Mouse (Mus musculus) left cerebral cortex, postnatal 14 days (tissue): ENCODE measurements around the gene Gm13288. TPM values are rescaled to one million over a fixed set of nuclear protein-coding genes. Genes with fewer than 3 reads are reported as not detected.
A peak's percentile ranks its signal among the peaks of the same experiment; 100 is the strongest.
"Not testable (repeated sequence)": the region's sequence is repeated elsewhere in the genome, so short reads cannot be mapped to it uniquely, and the experiment has no call there.

ENCODE experiments used
- DNase-seq, 2 experiments: peaks; one replicate each; pipeline ENCODE4 v3.0.0; 2021 to 2022; ENCODE audit warnings: low spot score in 2 of 2, mixed read lengths in 1 of 2
- intact Hi-C: fragments of 180-260 bp; cut with DNase I; formaldehyde crosslinking; loops from one replicate; pipeline ENCODE4 v1.15.1; 2025
- total RNA-seq, 2 experiments: library from RNA; stranded (reverse); gene quantifications; 2 replicates each; pipeline ENCODE4 v1.2.3; 2021

Gene Gm13288
- total RNA-seq, 2 experiments from 2014 or later: not detected

DNA sequence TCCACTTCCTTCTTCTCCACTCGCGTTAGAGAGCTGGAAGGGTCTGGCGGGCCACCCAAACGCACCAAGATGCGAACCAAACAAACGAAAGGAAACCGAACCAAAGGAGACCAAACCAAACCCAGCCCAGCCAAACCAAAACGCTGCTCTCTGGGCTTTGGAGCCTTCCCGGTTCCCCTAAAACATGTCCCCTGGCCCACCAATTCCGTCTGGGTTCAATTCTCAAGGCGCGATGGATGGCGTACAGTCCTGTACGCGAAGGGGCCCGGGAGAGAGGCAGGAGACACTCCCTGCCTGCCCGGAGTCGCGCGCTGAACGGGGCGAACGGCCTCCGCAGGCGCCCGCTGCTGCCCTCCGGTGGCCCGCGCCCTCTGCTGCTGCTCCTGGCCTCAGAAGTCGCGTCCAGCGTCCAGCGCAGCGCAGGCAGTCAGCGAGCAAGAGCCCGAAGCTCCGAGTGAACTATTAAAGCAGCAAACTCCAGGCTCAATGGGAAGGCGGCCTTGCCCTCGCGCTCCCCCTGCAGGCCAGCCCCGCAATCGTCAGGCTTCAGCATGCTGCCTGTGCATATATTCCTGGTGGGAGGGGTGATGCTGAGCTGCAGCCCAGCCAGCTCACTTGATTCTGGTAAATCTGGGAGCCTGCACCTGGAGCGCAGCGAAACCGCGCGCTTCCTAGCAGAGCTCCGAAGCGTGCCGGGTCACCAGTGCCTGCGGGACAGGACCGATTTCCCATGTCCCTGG, 11.2 kb upstream of the Gm13288 start, which contains the start of gene Gm13275:
TSS of gene Gm13275 (plus strand) at position 552 of the 740 bp plus-strand sequence.
- peak; percentile 20 to 41 for DNase-seq
- intact Hi-C loops: not testable (repeated sequence)

DNA sequence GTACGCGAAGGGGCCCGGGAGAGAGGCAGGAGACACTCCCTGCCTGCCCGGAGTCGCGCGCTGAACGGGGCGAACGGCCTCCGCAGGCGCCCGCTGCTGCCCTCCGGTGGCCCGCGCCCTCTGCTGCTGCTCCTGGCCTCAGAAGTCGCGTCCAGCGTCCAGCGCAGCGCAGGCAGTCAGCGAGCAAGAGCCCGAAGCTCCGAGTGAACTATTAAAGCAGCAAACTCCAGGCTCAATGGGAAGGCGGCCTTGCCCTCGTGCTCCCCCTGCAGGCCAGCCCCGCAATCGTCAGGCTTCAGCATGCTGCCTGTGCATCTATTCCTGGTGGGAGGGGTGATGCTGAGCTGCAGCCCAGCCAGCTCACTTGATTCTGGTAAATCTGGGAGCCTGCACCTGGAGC, 8.2 kb upstream of the Gm13288 start, which contains the start of gene Gm13279:
TSS of gene Gm13279 (plus strand) at position 301 of the 400 bp plus-strand sequence.
- DNase-seq, intact Hi-C loops: not testable (repeated sequence)

DNA sequence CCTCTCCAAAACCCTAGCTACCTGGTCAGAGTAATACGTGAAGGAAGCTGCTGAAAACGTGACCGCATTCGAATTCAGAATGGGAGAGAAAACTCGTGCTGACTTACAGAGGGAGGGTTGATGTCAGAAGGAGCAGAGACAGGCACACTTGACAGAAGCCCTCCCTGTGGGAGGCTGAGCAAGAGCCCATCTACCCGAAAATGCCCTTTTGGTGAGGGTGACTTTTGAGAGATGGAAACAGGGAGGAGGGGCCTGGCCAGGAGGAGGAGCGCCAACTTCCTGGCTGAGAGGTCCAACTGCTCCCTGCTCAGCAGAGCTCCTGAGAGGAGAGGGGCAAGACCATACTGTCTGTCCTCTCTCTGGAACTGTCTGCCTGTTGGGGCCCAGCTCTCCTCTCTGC, 6.0 kb upstream of the Gm13288 start, which contains the start of gene Gm13285:
TSS of gene Gm13285 (plus strand) at position 301 of the 400 bp plus-strand sequence.
- intact Hi-C loops, DNase-seq: not testable (repeated sequence)

DNA sequence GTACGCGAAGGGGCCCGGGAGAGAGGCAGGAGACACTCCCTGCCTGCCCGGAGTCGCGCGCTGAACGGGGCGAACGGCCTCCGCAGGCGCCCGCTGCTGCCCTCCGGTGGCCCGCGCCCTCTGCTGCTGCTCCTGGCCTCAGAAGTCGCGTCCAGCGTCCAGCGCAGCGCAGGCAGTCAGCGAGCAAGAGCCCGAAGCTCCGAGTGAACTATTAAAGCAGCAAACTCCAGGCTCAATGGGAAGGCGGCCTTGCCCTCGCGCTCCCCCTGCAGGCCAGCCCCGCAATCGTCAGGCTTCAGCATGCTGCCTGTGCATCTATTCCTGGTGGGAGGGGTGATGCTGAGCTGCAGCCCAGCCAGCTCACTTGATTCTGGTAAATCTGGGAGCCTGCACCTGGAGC, 2.4 kb upstream of the Gm13288 start, which contains the start of gene Gm13287:
TSS of gene Gm13287 (plus strand) at position 301 of the 400 bp plus-strand sequence.
- DNase-seq, intact Hi-C loops: not testable (repeated sequence)

DNA sequence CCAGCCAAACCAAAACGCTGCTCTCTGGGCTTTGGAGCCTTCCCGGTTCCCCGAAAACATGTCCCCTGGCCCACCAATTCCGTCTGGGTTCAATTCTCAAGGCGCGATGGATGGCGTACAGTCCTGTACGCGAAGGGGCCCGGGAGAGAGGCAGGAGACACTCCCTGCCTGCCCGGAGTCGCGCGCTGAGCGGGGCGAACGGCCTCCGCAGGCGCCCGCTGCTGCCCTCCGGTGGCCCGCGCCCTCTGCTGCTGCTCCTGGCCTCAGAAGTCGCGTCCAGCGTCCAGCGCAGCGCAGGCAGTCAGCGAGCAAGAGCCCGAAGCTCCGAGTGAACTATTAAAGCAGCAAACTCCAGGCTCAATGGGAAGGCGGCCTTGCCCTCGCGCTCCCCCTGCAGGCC, 430 bp downstream of the Gm13288 start:
- intact Hi-C loops, DNase-seq: not testable (repeated sequence)

DNA sequence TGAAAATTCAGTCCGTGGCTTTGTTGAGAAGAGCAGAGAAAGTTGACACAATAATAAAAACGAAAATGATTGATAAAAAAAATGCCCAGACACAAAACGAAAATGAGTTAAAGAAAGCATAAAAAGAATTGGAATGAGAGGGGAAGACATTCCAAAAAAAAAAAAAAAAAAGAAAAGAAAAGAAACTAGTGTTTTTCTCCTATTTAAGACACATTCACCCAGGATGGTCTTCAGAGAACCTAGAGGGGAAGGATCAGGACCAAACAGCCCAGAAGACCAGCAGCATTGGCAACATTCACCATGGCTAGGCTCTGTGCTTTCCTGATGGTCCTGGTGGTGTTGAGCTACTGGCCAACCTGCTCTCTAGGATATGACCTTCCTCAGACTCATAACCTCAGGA, 10.6 kb downstream of the Gm13288 start, which contains the start of gene Ifna7:
TSS of gene Ifna7 (plus strand) at position 301 of the 400 bp plus-strand sequence.
- no peak for DNase-seq
- intact Hi-C loops: no loop called here

DNA sequence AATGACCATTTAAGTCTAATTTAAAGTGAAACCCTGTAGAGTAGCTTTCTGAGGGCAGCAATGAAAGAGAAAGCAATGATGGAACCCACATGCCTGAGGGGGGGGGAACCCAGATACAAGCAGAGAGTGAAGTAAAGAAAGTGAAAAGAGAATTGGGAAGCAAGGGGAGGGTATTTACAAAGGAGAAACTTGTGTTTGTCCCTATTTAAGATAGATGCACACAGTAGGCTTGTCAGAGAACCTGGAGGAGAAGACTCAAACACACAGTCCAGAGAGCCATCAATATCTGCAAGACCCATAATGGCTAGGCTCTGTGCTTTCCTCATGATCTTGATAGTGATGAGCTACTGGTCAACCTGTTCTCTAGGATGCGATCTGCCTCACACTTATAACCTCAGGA, 14.3 kb downstream of the Gm13288 start, which contains the start of gene Ifna11:
TSS of gene Ifna11 (plus strand) at position 301 of the 400 bp plus-strand sequence.
- intact Hi-C loops: no loop called here

DNA sequence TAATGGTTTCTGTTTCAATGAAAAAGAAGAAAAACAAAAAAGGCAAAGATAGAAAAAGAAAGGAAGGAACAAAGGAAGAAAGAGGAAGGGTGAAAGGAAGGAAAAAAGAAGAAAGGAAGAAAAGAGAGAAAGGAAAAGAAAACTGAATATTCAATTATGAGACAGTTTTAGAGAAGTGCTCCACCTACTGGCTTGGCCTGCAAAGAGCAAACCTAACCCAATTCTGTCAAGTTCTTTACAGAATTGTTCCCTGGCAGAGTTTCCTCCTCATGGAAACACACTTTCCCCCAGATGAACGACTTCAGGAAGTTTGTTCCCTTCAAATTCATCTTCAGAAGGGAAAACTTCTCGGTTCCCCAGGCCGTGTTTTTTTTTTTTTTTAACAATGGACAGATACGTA, 17.7 kb downstream of the Gm13288 start:
- DNase-seq: peak; percentile 9 to 37
- intact Hi-C loops: no loop called here

More for the DNA sequence above, 14.3 kb downstream of the Gm13288 start, which contains the start of gene Ifna11:
- DNase-seq: no peak

DNA sequence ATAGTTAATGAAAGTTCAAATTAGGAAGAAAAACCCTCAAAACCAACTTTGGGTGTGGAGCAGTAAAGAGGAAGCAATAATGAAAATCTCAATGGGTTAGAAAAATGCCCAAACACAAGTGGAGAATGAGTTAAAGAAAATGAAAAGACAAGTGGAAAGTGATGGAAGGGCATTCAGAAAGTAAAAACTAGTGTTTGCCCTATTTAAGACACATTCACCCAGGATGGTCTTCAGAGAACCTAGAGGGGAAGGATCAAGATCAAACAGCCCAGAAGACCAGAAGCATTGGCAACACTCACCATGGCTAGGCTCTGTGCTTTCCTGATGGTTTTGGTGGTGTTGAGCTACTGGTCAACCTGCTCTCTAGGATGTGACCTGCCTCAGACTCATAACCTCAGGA, 21.8 kb downstream of the Gm13288 start, which contains the start of gene Ifna6:
TSS of gene Ifna6 (plus strand) at position 301 of the 400 bp plus-strand sequence.
- intact Hi-C loops, DNase-seq: not testable (repeated sequence)

DNA sequence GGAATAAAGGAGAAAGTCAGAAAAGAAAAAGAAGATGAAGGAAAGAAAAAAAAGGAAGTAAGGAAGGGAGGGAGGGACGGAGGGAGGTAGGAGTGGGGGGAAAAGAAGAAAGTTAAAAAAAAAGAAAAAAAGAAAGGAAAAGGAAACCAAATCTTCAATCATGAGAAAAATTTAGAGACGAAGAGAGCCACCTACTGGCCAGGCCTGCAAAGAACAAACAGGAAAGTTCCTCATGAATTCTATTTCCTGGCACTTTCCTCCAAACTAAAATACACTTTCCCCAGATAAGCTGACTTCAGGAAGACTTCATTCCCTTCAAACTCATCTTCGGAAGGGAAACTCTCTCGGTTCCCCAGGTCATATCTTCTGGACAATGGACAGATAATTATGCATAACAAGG, 25.2 kb downstream of the Gm13288 start:
- peak; percentile 46 to 51 for DNase-seq
- intact Hi-C loops: no loop called here

DNA sequence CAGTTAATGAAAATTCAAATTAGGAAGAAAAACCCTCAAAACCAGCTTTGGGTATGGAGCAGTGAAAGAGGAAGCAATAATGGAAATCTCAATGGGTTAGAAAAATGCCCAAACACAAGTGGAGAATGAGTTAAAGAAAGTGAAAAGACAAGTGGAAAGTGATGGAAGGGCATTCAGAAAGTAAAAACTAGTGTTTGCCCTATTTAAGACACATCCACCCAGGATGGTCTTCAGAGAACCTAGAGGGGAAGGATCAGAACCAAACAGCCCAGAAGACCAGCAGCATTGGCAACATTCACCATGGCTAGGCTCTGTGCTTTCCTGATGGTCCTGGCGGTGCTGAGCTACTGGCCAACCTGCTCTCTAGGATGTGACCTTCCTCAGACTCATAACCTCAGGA, 29.9 kb downstream of the Gm13288 start, which contains the start of gene Ifna5:
TSS of gene Ifna5 (plus strand) at position 301 of the 400 bp plus-strand sequence.
- intact Hi-C loops: not testable (repeated sequence)

DNA sequence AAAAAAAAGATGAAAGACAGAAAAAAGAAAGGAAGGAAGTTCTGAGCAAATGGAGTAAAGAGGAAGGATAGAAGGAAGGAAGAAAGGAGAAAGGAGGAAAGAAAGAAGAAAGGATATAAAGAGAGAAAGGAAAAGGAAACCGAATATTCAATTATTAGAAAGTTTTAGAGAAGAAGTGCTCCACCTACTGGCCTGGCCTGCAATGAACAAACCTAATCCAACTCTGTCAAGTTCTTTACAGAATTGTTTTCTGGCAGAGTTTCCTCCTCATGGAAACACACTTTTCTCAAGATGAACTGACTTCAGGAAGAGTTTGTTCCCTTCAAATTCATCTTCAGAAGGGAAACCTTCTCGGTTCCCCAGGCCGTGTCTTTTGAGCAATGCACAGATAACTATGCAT, 33.5 kb downstream of the Gm13288 start:
- peak; percentile 6 to 8 for DNase-seq

More for the DNA sequence above, 29.9 kb downstream of the Gm13288 start, which contains the start of gene Ifna5:
- DNase-seq: not testable (repeated sequence)

DNA sequence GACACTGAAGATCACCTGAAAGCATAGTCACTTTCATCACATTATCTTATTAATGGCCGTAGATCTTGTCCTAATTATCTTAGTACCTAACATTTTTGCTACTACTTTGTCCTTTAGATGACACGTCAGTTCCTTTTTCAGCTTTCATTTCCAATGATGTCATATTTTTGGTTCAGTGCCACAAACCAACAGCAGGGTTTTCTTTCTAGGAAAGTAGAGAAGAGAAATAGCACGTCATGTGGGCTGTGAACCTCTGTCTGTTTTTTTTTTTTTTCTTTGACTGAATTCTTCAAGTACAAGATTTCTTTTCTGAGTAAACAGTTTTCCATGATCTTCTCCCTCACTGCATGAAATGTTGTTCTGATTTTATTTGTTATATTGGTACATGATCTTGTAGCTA, 34.7 kb downstream of the Gm13288 start:
- no peak for DNase-seq
- intact Hi-C loops: no loop called here

More for the DNA sequence above, 33.5 kb downstream of the Gm13288 start:
- intact Hi-C loops: no loop called here

DNA sequence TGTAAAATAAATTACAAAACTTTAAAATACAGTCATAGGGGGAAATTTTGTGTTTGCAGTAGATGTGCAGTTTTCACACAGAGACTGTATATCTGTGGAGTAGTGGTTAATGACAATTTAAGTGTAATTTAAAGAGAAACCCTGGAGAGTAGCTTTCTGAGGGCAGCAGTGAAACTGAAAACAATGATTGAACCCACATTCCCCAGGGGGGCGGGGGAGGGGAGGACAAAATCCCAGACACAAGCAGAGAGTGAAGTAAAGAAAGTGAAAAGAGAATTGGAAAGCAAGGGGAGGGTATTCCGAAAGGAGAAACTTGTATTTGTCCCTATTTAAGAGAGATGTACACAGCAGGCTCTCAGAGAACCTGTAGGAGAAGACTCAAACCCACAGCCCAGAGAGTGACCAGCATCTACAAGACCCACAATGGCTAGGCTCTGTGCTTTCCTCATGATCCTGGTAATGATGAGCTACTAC, 36.1 kb downstream of the Gm13288 start, which contains the start of gene Ifna4:
TSS of gene Ifna4 (plus strand) at position 424 of the 474 bp plus-strand sequence.
- DNase-seq: no peak
- intact Hi-C loops: no loop called here

DNA sequence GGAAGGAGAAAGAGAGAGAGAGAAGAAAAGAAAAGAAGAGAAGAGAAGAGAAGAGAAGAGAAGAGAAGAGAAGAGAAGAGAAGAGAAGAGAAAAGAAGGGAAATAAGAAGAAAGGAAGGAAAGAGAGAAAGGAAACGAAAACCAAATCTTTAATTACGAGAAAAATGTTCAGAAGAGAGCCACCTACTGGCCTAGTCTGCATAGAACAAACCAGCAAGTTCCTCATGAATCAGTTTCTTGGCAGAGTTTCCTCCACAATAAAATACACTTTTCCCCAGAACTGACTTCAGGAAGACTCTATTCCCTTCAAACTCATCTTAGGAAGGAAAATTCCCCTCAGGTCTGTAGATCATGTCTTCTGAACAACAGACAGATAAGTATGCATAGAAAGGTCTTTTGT, 40.0 kb downstream of the Gm13288 start:
- intact Hi-C loops: no loop called here

DNA sequence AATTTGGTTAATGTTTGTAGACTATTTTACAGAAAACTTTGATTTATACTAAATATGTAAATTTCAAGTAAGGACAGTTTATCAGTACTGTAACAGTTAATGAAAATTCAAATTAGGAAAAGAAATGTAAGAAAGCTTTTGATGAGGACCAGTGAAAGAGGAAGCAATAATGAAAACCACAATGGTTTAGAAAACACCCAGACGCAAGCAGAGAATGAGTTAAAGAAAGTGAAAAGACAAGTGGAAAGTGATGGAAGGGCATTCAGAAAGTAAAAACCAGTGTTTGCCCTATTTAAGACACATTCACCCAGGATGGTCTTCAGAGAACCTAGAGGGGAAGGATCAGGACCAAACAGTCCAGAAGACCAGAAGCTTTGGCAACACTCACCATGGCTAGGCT, 44.4 kb downstream of the Gm13288 start, which contains the start of gene Ifna1:
TSS of gene Ifna1 (plus strand) at position 390 of the 400 bp plus-strand sequence.
- intact Hi-C loops: no loop called here
- DNase-seq: no peak

More for the DNA sequence above, 40.0 kb downstream of the Gm13288 start:
- DNase-seq: no peak

DNA sequence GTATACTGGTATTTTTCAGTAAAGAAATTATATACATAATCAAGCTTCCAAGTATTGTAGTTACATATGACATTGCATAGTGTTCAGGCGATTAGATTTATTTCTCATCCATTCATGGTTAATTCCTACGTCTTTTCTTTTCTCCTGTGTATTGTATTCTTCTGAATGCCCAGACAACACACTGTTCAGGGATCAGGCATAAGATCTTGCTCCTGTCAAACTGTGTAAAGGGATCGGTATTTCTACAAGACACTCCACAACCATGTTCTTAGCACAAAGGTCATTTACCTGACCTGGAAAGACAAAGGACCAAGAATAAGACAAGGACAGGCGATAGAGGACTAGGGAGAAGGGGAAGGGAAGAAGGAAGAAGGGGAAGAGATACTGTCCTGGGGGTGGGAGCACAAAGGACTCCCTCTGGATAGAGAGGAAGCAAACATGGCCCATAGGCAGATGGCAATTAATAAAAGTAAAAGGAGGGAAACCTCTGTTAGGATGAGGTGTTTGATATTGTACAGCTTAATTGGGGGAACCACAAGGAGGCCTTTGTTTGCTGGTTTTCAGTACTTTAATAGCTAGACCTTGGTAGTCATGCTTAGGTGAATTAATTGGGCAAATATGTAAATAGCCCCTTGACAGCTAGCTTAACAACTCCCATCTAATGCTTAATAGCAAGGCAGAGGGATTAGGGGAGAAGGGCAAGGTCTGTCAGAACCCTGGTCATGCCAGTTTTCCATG, 45.9 kb downstream of the Gm13288 start:
- no peak for DNase-seq
- intact Hi-C loops: no loop called here
